Mouse (Mus musculus): ENCODE measurements around the gene Tent5d.

DNA sequence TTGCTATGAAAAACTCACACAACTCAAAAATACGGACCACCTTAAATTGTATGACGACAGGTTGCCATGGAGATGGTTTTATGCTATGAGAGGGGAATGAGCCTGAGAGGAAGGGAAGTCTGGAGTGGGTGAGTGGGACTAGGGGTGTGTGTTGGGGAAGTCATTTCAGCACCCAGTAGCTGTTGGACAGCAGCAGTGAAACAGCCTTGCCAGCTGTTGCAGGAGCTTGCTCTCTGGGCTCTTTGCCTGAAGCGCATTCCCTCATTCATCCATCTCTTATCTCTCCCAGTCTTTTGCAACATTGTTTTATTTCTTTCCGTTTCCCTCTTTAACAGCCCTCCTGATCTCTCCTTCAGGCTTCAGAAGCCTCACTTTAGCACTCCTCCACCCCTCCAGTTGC lies 65.8 kb downstream of the Tent5d start:
- TF ChIP-seq CTCF (IDR thresholded peaks at IDR 0.05; ENCODE audit: low read depth) (no peak), EP300 (IDR thresholded peaks at IDR 0.05; ENCODE audit: low read depth) (no peak)
